Mouse (Mus musculus) heart, postnatal 25 days (tissue): ENCODE measurements at regions not wholly inside any gene's neighbourhood (a gene's known extent, or its start where the extent isn't known, plus 50 kb on each side); places are given as distances from the start of the nearest gene placed in this dataset.

ENCODE experiments used
- DNase-seq: peaks from one replicate; pipeline ENCODE4 v3.0.0; 2022; ENCODE audit warnings: low spot score
- intact Hi-C: fragments of 180-260 bp; cut with DNase I; formaldehyde crosslinking; loops from one replicate; pipeline ENCODE4 v1.15.1; 2025

DNA sequence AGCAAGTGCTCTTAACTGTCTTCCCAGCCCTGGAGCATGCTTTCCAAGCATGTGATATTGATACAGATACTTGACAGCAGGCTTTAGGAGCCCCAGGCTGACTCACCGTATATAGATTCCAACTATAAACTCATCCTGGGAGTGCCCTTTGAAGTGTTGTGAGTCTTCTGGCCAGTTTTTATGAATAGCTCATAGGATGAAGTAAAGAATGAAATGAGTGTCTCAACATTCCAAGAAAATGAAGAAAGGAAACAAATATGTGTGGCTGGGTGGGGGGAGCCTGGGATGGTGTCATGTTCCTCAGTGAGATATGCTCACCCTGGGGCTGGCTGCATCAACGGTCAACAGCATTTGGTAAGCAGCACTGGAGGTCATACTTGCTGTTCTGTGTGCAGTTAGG, 238.5 kb downstream of the Zfp36l1 start:
- no peak for DNase-seq
- intact Hi-C loops, result no loop called here

GRCm38 (mm10) chr12:79865179-79865552, 247.6 kb downstream of the Zfp36l1 start:
- DNase-seq, result peak; percentile 65
- intact Hi-C loops, result no loop called here

DNA sequence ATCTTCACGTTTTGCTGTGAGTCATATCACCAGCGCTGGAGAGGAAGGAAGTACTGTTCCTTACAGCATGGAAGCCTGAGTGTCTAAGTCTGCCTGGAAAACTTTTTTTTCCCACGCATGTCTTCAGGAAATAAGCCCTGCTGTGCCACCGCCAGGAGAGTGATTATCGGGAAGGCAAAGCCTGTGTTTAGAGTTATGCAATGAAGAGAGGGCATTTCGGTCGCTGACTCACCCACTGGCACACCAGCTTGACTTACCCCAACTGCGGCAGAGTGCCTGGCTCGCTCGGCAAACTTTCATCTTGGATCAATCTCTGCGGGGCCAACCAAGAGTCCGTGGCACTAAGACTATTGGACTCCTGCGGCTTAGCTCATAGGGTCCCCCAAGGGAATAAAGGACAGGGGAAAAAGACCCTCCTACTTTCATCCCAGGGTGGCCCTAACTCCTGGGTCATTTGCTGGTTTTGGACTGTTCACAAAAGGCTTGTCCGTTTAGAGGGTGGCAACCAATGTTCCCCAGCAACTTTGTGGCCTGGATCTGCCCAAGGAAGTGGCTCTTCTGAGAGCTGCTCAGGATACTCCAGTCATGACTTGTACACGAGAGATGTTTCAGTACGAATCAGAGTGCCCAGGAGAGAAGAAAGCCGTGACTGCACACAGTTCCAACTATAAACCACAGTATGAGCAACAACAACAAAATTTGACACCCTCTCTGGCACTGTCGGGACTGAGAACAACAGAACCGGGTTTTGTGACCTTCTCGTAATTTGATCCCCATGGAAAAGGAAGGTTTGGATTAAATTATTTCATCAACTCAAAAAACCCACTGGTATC, 248.3 kb downstream of the Zfp36l1 start:
- intact Hi-C loops, result no loop called here
- no peak for DNase-seq
